Mouse (Mus musculus) B cell, adult 2 months (primary cell): Measurements from ENCODE around the gene Parp12.

ENCODE experiments used
- DNase-seq, 2 experiments: peaks; one replicate each; pipeline ENCODE4 v3.0.0; 2022

Gene Parp12

DNA sequence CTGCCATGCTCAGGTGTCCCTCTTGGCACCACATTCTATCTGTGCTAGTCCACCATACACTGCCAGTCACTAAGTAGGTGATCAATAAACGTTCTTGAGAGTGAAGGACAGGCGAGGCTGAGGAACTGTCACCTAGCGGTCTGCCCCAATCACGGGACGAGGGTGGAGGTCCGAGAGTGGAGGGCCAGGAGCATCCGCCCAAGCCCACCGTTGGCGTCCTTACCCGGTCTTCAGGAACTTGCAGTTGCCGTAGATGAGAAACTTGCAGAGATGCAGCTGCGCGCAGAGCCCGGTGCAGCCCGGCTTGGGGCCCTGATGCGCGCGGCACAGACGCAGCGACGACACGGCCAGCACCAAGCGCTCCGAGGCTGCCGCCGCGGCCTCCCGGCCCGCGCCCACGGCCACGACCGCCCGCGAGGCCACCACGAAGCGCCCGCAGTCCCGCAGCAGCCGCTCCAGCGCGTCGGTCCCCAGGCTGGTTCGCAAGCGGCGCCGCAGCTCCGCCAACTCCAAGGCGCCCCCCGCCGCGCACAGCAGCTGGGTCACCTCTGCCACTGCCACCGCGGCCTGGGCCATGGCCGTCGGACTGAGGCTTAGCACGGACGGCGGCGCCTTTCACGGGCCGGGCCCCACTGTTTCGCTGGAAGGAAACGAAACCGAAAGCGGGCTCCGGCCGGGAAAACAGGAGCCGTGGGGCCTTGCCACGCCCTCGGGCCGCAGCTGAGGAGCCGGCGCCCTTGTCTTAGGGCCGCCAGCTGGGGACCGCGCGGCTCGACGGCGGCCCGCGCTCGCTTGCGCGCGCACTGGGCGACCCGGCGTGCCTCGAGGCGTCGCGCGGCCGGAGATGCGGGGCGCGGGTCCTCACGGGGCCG, at the start of gene Parp12:
TSS of gene Parp12 (minus strand) at position 766 of the 872 bp plus-strand sequence.
- DNase-seq: peak; percentile 46 to 55

DNA sequence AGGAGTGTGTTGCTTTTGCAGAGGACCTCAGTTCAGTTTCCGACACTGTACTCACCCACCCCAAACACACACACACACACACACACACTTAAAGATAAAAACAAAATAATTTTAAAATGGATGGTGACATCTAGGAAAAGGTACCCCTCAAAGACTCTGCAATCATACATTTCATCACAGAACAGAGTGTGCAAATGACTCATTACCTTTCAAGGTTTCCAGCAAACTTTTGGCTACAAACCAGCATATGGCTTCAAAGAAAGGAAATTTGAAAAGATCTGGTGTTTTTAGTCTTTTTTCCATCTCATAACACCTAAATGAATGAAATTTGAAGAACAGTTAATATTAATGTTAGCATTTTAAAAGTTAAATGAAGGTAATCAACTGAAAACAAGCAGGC, 46.7 kb upstream of the Parp12 start:
- DNase-seq: no peak

DNA sequence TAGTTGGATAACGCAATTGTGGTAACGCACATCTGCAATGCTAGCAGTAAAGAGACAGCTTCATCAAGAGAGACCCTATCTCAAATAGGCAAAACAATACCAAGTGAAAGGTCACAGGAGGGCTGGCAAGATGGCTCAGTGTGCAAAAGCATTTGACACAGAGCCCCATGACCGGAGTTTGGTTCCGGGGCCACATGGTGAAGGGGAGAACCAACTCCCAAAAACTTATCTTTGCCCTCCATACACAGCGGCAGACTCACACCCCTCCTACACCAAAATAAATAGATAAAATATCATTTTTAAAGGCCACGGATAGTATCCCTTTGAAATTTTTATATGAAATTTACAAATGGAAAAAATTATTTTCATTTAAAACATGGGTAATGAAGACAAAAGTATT, 43.8 kb upstream of the Parp12 start:
- no peak for DNase-seq

DNA sequence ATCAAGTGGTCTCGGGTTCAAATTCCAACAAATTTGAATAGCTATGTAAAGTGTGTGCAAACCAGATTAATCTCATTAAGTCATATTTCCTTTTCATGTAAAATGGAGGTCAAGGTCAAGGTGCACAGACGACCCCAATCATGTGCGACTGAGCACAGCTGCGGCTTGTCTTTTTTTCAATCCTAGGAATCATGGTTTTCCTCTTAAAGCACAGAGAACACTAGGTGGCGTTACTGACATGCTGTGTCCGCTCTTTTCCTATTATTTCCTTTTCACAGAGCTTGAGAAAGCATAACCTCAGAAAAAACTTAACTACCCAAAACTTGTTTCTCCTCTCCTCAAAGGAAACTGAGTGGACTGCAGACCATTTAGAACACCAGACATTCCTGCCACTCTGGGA, 27.9 kb upstream of the Parp12 start:
- DNase-seq: no peak

DNA sequence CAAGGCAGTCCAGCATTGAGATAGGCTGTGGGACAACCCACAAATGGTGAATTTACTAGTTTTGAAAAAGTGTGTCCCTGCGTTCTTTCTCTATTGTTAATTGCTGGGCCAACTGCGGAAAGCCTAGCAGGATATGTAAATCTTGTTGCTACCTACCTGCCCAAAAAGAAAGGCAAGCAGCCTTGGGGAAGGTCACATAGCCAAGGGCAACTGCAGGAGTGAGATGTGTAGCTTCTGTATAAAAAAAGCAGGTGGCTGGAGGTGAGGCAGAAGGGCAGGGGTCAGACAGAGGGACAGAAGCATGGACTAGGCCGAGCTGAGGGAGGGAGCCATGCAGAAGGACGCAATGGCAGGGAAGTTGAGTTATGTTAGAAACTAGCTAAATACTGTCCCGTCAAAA, 14.4 kb upstream of the Parp12 start:
- DNase-seq: no peak

DNA sequence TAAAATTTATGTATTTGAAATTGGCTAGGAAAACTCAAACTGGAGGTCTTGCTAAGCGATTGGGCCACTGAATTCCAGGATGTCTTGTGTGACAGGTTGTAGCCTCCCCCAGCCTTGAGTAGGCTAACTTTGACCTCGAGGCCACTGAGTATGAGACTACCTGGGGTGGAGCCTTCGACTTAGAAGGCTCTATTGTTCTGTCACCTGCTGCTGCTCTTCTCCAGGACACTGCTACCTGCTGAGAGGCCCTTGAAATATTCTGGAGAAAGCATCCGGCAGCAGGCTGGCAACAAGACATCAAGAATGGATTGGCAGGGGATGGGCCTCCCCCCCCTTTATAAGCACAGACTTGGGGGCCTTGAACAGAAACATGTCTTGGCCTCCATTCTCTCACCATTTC, 13.3 kb upstream of the Parp12 start:
- no peak for DNase-seq

DNA sequence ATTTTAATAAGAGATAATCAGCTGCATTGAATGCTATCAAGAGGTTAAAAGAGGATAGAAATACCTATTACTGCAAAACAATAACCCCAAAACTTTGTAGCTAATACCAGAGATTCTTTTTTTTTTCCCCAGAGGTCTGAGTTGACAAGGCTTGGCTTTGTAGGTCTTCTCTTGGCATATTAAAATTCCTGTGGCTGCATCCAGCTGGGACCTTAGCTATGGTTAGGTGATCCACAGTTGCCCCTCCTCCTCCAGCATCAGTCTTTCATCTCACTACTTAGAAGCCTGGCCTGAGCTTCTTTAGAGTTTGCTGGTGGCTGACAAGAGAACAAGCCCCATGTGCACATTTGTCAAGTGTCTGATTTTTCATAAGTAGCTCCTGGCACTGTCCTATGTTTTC, 6.6 kb upstream of the Parp12 start:
- no peak for DNase-seq

DNA sequence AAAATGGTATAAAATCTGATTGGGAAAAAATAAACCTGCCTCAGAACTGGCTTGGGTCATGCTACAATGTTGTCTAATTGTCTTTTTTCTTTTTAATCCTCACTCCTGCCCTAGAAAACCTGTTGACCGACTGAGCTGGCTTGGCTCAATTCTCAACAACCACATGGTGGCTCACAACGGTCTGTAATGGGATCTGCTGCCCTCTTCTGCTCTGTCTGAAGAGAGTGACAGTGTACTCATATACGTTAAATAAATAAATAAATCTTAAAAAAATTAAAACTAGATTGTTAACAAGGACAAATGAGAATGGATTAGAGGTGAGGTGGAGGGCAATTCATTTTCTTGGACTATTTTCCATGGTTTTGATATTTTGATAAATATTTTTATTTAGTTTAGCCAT, 2.5 kb upstream of the Parp12 start:
- DNase-seq: no peak

DNA sequence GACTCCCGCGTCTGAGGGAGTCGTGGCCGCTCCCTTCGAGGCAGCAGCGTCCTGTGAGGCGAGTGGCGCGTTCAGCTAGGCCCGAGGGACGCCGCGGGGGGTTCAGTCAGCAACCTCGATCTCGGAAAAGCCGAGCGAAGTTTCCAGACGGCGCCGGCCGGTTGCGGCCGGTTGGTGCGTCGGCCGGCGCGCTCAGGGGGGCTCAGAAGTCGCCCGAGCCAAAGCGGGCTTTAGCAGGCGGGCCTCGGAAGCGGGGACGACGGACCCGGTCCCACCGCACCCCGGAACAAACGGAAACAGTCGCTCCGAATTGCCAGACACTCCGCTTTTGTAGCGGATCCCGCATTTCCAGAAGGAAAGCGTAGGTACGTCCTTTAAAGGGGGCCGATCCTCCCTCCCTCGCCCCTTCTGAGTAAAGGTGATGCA, 320 bp upstream of the Parp12 start:
- peak in 1 of 2 experiments; percentile 33 for DNase-seq

DNA sequence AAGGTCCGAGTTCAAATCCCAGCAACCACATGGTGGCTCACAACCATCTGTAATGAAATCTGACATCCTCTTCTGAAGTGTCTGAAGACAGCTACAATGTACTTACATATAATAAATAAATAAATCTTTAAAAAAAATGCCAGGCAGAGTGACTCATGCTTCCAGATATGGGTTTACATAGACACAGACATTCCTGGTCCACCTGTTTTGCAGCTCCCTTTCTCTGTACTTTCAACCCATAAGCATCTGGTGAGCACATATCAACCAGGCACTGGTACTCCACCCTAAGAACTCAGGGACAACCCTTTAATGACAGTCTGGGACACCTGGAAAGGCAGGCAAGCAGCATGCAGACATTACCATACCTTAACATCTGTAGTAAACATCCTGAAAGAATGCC, 2.7 kb downstream of the Parp12 start:
- DNase-seq: no peak

DNA sequence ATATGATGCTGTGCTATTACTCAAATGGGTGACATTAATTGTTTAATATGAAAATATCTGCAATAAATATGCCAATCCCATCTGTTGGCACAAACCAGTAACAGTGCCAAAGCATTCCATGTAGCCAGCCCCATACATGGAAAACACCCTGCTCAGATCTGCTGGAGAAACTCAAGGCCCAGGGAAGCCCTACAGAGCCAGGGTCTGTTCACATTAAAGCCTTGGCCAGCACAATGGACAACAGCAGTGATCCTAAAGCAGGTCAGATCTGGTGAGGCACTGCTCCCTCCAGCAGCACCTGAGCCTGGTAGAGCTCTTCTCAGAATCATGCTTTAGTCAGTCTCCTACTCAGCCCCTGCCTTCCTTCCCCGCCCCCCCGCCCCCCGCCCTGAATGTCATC, 5.0 kb downstream of the Parp12 start:
- DNase-seq: no peak

DNA sequence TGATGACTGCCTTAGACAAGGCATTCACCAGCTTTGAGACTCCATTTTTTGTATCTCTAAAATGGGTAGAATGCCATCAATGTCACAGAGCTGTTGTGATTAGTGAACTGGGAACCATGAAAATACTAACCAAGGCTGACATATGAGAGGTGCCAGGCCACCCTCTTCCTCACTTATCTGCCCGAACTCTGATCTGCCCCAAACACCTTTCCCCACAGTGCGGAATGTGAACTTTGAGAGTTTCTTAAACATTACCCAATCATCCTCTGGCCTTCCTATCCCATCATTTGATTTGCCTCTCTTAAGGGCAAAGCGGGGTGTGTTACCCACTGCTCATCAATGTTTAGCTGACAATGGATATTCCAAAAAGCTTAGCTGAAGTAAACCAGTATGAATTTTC, 5.4 kb downstream of the Parp12 start:
- DNase-seq: no peak

DNA sequence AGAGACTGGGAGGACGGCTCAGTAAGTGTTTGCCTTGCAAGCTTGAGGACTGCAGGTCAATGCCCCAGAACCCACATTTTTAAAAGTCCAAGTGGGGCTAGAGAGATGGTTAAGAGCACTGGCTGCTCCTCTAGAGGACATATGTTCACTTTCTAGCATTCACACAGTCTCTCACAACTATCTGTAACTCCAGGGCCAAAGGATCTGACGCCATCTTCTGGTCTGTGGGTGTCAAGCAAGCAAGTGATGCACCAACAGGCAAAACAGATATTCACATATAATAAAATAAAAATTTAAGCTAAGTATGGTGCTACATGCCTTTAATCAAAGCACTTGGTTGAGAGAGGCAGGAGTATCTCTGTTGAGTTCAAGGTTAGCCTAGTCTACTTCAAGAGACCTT, 11.3 kb downstream of the Parp12 start:
- no peak for DNase-seq

DNA sequence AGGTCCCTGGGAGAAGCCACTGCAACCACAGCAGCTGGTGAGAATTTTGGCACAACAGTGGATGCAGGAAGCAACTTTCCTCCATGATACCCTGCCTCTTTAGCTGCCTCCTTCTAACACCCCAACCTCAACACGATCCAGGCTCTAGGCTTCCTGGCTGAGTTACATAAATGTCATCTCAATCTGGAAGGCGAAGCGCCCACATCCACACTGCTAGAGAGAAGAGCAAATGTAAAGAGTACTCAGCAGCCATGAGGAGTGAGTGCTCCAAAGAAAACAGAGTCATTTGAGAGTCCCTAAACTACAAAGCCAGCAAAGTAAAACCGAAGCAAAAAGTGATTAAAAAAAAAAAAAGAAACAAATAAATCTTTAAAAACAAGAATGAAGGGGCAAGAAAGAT, 13.5 kb downstream of the Parp12 start:
- DNase-seq: no peak

DNA sequence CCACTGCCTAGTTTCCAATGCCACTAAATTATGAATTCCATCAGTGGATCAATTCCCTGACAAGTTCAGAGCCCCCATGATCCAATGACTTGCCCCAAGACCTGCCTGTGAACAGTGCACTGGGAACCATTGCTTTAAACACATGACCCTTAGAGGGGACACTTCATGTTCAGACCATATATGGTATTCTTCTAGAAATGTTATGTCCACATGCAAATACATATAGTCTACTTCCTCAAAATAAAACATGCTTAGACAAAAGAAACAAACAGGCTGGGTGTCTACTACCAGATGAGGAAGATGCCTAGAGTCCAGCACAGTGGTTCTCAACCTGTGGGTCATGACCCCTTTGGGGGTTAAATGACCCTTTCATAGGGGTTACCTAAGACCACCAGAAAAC, 41.7 kb downstream of the Parp12 start:
- DNase-seq: no peak

DNA sequence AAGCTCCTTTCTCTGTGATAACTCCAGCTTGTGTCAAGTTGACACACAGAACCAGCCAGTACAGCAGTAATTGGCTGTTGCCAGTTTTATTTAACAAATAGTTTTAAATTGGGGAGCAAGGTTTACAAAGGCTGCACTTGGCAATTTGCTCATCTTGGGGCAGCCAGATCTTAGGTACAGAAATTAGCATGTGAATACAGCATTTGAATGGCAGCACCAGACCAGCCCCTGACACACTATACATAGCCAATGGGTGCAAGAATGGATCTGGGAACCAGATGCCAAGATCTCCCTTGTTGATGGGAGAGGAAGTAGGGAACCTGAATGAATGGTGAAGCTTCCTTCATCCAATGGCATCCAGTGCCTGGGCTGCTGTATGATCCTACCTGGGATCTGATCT, 44.0 kb downstream of the Parp12 start:
- DNase-seq: no peak

DNA sequence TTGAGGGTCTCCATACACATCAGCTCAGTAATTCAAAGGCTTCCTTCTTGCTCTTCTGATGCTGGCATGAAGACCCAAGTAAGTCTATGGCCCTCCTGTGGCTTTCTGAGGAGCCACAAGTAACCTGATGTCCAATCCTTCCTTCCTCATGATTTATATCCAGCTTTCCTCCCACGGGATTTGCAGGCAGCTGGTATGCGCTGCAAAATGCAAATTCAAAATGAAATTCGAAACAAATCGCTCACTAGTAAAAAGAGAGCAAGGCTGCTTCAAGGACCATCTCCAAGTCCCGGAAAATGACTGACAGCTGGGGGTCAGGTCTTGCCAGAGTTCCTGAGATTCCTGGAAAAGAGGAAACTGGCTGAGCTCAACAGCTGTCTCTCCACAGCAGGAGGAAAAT, 45.5 kb downstream of the Parp12 start:
- DNase-seq: no peak

DNA sequence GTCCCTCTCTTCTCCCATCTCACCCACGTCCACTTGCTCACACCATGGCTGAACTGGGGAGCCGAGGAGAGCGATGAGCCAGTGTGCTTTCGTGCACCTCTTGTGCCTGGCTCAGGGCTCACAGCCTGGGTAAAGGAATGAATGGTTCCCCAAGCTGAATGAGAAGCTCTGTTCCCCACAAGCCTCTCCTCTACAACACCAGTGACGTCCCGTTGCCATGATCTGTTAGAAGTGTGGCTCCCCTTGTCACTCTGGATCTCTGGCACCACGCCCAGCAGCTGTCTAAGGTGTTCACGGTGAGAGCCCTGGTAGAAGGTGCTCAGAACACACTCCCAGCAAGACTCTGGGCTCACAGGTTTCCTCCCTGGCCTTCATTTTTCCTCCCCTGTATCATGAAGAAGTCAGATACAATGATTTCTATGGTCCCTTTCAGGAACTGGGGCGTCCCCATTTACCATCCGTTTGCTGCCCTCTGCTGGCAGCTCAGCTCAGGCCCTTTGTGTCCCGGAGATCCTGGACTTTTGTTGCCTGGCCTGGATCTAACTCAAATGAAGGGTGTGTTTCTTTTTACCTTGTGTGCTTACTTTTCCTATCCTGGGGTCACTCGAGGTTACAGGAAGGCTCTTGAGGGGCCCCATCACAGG, 51.1 kb downstream of the Parp12 start:
- DNase-seq: peak; percentile 72 to 74

DNA sequence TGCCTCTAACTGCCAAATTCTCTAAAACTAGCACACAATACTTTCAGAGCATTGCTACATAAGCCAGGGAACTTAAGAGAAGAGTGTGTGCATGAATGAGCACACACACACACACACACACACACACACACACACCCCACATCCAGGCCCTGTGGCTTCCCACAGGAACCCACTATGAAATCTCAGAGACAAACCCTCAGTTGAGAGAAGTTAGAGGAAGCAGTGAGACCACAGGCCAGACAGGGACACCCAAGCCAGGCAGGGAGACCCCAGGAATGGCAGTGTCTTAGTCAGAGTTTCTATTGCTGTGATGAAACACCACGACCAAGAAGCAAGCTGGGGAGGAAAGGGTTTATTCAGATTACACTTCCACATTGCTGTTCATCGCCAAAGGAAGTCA, 54.6 kb downstream of the Parp12 start:
- no peak for DNase-seq

DNA sequence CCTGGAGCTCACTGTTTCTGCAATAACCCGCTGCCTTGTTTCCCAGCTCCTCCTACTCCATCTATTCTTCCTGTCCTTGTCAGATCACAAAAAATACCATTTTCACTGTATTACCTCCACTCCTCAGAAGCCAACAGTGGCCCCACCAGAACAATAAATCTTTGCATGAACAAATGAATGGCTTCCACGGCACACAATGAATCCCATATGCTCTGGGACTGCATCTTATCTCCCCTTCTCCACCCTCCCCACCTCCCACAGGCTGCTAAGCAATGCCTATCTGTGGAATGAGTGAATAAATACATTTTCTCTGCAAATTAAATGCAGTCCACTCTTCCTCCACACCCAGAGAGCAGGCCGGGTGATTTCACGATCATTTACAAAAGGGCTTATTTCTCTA, 57.0 kb downstream of the Parp12 start:
- DNase-seq: no peak

DNA sequence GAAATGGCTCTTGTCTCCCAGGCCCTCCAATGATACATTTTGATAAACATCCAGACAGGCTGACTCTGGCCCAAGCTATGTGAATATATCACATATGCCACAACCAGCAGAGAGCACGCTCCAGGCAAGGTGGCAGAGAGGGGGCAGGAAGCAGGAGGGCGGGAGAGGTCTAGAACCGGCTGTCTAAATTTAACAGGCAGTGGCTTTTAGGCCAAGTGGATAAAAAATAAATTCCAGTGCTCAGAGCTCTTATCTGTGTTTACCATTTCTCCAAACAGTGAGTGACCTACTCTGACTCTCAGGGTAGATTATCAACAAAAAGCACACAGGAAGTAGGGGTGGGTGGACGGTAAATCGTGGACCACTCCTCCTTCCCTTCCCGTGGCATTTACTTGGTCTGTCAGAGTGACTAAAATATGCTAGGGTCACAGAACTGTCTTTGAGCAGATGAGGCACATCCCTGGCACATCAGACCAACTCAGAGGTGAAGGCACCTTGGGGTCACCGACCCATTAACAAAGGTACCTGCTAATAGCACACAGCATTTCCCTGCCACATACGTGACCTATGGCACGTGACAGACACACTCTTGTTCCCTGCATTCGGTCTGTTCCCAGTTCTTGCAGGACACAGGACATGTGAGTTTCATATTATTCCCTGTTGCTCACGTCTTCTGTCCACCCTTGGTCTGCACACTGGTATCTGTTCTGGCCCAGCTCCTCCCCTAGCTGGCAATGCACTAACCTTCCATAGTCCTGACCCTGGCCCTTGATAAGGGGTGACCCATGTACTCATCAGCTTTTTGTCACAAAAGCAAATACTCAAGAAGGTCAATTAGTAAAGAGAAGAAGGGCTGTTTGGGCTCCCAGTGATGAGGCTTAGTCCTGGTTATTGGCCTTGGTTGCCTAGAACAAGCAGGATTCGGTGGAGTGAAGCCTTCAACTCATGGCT, 58.3 kb downstream of the Parp12 start:
- DNase-seq: no peak

DNA sequence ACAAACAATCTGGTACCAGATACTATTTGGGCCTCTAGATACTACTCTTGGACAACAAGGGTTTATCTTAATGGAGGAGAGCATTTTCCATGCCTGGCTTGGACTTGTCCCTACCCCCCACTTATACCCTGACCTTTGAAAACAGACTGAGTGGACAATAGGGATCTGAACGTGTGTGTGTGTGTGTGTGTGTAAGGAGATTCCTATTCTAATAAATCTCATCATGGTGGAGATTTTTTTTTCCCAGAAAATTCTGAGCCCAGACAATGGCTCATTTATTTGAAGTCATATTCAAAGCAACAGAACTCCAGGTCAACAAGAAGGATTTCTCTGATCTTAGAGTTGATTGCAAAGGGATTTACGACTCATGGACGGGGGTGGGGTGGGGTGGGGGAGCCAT, 59.2 kb downstream of the Parp12 start:
- no peak for DNase-seq

DNA sequence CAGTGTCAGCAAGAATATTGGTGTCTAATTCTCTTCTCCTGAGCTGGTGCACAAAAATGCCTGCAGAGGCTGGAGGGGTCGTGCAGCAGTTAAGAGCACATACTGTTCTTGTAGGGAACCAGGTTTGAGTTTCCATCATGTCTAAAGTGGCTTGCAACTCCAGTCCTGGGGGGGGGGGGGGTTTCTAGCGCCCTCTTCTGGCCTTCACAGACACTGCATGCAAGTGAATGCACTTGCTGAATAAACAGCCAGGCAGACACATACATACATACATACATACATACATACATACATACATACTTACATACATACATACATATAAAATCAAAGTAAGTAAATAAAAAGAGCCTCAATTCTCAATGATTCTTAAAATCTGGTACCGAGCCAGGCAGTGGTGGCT, 59.8 kb downstream of the Parp12 start:
- DNase-seq: peak in 1 of 2 experiments; percentile 13
